Mouse (Mus musculus): Measurements from ENCODE around the gene Pdgfra. TPM values are rescaled to one million over a fixed set of nuclear protein-coding genes. Genes with fewer than 3 reads are reported as not detected.

Gene Pdgfra
- polyA plus RNA-seq, 1 experiment, result 115 TPM

DNA sequence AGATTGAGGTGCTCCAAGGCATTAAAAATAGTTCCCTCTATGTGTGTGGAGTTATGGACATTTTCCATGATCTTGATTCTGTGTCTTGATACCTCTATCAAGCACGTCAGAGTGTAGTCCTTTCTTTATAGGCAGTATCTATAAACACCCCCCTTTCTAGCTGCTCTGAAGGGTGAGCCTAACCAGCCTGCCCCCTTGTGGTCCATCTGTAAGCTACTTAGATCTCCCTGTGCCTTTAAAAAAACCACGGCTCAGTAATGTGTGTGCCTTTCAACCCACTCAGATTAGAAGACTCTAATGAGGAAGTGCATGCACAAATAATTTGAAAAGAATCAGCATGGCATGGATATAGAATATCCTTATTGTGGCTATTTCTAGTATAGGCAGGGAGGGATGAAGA is 86.3 kb downstream of the Pdgfra start:
- H3K4me1 ChIP-seq (ENCODE audit: control insufficient read depth, insufficient read depth, low read length), result no peaks in the 10 kb centered on the region
- TF ChIP-seq CTCF (IDR thresholded peaks at IDR 0.05; ENCODE audit: borderline replicate concordance, insufficient read depth, low read length), result no peak
- TF ChIP-seq POLR2A (IDR thresholded peaks at IDR 0.05; ENCODE audit: low read depth, low read length), result no peak
- H3K4me3 ChIP-seq (ENCODE audit: insufficient read depth, low read length), result no peak overlapping the region
- no peak overlapping the region for H3K27ac ChIP-seq (ENCODE audit: insufficient read depth, low read length)

DNA sequence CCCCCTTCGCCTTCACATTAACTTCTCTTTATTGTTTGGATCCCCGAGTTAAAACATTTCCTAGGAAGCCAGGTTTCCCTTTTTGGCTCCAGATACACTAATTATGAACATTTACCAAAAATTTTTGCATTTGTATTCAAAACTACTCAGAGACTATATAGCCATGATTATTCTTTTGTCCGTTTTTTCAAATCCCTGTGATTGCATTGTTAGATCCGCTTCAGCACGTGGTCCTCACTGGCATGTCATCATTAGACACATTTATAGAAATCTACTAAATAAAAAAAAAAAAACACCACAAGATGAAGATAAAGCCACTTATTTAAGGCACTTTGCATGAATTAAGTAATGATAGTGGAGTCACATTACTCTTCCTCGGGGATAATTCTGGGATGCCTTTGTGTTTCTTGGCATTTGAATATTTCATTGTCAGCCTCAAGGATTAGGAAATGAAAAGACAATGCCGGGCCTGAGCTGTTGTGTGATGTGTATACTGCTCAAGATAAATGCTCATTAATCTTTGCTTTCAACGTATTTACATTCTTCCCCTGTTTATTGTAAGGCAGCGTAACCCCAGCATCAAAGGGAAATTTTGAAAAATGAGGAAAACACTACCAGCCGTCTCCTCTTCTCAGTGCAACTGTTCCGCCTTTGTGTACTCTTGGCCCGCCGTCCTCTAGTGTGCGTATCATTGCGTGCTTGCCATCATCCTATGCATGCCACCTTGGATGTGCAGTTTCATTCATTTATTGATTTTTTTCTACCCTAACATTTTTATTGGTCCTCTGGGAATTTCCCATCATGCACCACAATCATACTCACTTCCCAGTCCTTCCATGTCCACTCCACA is 87.1 kb downstream of the Pdgfra start:
- TF ChIP-seq POLR2A (IDR thresholded peaks at IDR 0.05; ENCODE audit: low read depth, low read length) (no peak), CTCF (IDR thresholded peaks at IDR 0.05; ENCODE audit: borderline replicate concordance, insufficient read depth, low read length) (no peak)
- Histone ChIP-seq H3K4me3 (ENCODE audit: insufficient read depth, low read length) (no peak overlapping the region), H3K4me1 (ENCODE audit: control insufficient read depth, insufficient read depth, low read length) (no peaks in the 10 kb centered on the region)

DNA sequence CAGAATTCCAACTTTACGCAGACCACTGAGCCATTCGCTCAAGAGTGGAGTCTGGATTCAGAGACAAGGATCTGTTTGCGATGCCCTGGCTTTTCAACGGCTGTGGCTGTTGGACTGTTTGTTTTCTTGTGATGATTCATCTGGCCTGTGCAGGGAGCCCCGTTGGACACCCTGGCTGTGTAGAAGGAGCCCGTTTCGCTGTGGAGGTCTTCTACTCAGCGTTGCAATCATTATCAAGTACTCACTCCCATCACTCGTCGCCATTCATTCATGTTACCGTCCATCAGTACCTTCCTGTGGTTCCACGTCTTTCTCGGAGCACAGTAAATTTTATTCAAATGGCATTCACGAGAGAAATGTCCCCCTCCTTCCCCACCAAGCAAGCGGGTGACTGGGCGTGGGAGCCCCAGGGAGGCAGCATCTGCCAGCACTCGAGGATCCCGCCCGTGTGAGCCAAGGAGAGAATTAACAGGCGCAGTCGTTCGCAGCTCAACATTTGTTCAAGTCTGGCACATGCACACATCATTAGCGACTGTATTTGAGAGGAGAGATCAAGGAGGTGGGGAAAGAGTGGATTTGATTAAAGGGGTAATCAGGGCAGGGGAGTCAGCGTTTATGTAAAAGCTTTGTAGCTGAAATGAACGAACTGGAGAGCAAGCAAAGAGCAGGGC is 95.1 kb downstream of the Pdgfra start:
- Histone ChIP-seq H3K27ac (ENCODE audit: insufficient read depth, low read length) (no peak overlapping the region), H3K4me3 (ENCODE audit: insufficient read depth, low read length) (no peak overlapping the region), H3K4me1 (ENCODE audit: control insufficient read depth, insufficient read depth, low read length) (peaks cover 2% of the 10 kb centered on the region; the same call in 1 of the 2 replicates)
- TF ChIP-seq POLR2A (IDR thresholded peaks at IDR 0.05; ENCODE audit: low read depth, low read length) (no peak), CTCF (IDR thresholded peaks at IDR 0.05; ENCODE audit: borderline replicate concordance, insufficient read depth, low read length) (no peak)

More for the DNA sequence above, 87.1 kb downstream of the Pdgfra start:
- H3K27ac ChIP-seq (ENCODE audit: insufficient read depth, low read length), result no peak overlapping the region

Other genes with a start within 250 kb of the Pdgfra start
- 24.9 and 29.4 TPM in 2 replicates for gene Chic2, start 107.5 kb upstream of the Pdgfra start, polyA plus RNA-seq (2011; ENCODE audit: insufficient read length, low read depth, missing spikeins)
- gene Gsx2, start 76.7 kb upstream of the Pdgfra start, polyA plus RNA-seq (2011; ENCODE audit: insufficient read length, low read depth, missing spikeins), result not detected in 2 replicates

Measured in embryonic fibroblast, embryonic 13.5 days (primary cell).